Mouse (Mus musculus) embryo, embryonic 10 days (tissue): ENCODE measurements around the gene Alyref.

Source experiments
- DNase-seq: peaks from one replicate; pipeline ENCODE4 v3.0.0-alpha.2; 2015; ENCODE audit warnings: low spot score

The Alyref gene

DNA sequence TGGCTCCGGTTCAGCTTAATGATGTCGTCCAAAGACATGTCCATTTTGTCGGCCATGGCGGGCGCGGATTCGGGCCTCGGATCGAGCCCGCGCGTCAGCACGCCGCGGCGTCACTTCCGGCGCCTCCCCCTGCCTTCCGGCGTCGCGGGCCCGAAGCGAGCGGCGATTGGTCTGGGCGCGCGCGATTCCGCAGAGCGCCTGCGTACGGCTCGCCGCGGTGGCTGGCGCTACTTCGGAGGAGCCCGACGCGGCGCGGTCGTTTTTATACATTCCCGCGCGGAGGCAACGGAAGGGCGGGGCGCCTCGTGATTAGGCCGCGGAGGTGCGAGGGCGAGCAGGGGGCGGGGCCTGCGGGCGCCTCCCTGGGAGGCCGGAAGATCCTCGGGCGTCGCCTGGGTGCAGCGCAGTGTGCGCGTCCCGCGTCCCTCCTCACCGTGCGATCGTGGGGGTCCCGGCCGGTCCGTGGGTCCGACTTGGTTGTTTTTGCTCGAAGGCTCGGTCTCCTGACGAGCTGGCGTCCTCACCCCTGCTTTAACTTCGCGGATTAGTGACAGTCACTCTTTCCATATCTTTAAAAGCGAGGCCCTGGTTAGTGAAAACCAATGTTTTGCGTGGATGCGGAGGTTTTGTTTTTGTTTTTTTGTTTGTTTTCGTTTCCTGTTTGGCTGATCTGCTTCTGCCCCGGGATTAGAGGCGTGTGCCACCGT, at the start of gene Alyref, which contains the start of gene Anapc11:
Gene Alyref, minus strand, starts transcription at position 83 of the 707 bp plus-strand sequence.
Gene Anapc11, plus strand, starts transcription at position 139 of the 707 bp plus-strand sequence.
- DNase-seq = peak; percentile 98

- DNase-seq = no peak
Observed at GRCm38 (mm10) chr11:120647047-120647830, 49.1 kb upstream of the Alyref start.

- peak; percentile 97 for DNase-seq
Observed at GRCm38 (mm10) chr11:120643601-120643987, 45.4 kb upstream of the Alyref start, which contains the start of gene Pycr1. TSS of gene Pycr1 (minus strand) at chr11:120643769.

DNA sequence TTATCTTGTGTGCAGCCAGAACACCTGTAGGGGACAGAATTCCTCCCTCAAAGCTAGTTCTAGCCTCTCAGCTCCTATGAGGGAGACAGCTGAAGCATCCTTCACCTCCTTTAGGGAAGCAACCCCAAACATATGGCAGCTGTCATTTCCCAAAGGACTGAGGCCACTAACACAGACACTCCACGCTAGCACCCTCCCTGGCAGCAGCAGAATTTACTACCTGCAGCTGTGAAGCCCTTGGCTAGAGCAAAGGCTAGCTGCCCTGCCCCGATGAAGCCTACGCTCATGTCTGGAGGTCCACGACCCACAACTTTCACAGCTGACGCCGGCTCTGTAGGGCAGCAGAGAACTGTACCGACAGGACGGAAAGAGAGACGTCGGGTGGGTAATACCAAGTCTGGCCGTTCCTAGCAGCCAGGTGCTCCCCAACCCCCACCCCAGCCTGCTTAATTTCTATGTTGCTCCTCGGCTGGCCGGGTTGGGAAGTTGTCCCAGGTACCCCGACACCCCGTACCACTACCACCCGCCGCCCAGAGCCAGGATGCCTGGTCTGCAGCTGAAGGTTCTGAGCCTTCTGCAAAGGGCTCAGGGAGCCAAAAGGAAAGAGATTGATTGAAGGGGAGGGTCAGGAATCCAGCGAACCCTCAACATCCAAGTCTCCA, 44.9 kb upstream of the Alyref start:
- no peak for DNase-seq

- no peak for DNase-seq
Observed at GRCm38 (mm10) chr11:120641869-120642268, 43.7 kb upstream of the Alyref start.

DNA sequence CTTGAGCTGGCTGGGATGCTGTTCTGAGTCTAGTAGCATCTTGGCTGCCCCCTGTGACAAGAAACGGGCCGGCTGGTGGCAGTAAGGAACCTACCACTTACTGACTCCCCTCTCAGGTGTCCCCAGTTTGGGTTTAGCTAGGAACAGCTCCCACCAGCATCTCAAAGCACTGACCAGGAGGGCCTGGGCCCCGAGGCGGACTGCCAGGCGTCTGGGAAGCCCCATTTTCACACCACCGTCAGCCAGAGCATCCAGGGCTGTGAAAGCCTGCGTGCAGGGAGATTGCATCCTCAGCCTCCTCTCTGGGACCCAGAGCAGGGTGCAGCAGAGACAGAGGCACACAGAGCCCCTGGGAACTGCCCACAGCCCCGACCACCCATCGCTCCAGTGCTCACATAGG, 43.1 kb upstream of the Alyref start:
- no peak for DNase-seq

DNA sequence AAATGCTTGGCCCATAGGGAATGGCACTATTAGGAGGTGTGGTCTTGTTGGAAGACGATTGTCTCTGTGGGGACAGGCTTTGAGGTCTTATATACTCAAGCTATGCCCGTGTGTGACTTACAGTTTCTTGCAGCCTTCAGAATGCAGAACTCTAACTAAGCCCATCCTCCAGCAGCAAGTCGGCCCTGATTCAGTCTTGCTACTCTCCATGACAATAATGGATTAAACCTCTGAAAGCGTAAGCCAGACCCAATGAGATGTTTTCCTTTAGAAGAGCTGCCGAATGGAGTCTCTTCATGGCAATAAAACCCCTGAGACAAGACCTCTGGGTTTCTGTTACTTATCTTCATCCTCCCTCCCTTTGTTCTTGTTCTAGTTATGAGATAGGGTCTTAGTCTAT, 36.6 kb upstream of the Alyref start:
- DNase-seq = no peak

- DNase-seq = peak; percentile 99
Observed at GRCm38 (mm10) chr11:120633520-120634343, 35.6 kb upstream of the Alyref start, which contains the start of gene Mafg. TSS of gene Mafg (minus strand) at chr11:120633600.

DNA sequence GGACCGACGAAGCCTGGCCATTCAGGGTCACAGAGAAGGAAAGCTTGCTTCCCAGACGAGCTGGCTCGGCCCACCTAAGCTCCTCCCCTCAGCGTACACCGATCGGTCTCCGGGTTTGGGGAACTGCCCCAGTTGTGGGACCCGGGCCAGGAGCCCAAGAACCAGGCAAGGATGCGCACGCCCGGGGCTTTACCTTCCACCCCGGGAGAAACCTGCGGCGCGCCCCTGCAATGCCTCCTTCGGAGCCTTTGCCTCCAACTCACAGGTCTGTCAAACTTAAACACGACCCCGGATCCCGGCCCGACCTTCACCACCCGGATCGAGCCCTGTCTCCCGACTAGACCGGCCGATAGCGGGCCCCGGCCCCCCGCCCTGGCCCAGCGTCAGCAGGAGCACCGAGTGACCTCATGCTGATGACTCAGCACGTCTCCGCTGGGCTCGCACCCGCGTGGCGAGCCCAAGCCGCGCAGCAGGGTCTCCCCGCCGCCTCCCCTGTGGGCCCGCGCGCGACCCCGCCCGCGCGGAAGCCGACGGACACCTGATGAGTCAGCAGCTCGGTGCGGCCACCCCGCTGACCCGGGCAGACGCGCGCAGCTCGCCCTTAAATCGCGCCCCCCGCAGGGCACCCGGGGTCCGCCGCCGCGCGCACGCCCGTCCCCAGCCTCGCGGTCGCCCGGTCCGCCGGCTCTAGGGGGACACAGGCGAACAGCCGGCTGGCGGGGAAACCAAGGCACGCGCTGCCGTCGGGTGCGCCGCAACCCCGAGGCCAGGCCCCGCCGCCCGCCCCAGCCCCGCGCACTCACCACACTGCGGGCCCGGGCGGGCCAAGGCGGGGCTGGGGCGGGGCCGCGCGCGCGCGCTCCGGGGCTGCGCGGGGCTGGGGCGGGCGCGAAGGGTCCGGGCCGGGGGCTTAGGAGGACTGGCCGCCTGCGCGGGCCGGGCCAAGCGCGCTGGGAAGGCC, 34.7 kb upstream of the Alyref start:
- DNase-seq = peak; percentile 74

DNA sequence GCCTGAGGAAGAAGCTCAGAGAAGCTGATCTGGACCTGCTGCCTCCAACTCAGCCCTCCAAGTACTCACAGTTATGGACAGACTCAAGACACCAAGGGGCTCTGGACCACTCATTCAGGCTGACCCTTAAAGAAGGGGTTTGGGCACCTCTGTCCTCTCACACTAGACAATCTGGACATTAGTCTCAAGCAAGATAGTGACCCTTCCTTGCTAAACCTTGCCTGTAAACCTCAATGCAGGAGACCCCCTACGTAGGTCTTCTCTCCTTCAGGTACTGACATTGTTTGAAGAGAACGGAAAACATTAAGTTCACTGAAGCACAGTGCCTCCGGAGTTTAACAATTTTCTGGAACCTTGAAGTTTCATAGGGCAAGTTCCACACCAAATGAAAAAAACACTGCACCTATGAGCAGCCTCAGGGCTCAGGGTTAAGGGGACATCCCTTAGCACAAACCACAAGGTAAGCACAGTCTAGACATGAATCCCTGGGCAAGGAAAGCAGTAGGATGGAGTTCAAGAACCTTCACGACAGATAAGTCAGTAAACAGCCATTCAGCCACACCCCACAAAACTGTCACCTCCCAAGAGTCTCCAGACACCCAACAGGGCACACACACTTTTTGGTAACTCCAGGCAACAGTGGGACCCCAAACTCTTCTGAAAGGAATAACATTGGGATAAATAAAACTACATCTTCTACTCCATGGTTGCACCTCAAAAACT, 33.7 kb upstream of the Alyref start:
- no peak for DNase-seq

DNA sequence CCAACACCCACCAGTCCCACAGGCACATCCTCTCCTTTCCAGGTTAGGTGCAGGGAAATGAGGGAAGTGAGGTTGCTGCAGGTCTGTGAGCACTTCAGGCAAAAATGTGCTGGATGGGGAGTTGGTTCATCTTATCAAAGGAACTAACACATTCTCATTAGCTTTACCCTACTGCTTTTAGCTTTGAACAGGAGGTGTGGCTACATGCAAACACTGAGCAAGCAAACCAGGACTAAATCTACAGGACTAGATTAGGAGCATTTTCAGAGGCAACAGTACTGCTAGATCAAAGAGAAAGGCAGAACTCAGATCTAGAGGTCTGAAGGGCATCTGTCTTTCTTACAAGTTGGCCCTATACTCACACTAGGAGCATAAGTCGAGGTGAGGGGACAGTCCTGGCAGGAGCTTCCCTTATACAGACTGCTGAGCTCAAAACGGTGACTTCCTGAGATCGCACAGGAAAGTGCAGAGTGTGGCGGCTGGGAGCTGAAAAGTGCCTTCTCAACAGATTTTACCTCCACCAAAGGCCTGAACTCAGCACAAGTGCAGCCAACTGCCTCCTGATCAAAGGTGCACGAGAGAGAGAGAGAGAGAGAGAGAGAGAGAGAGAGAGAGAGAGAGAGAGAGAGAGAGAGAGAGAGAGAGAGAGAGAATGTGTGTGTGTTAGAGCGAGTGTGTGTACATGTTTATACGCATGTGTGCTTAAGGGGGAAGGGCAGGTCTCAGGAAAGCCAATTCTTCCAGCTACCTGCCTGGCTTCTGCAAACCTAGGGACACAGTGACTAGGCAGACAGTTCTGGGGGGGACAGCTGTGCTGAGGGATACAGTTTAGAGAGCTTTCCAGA, 32.9 kb upstream of the Alyref start:
- no peak for DNase-seq

GRCm38 (mm10) chr11:120630401-120630871, 32.3 kb upstream of the Alyref start:
- no peak for DNase-seq

GRCm38 (mm10) chr11:120629911-120630310, 31.7 kb upstream of the Alyref start:
- peak; percentile 39 for DNase-seq

GRCm38 (mm10) chr11:120629341-120629730, 31.2 kb upstream of the Alyref start:
- no peak for DNase-seq

GRCm38 (mm10) chr11:120628601-120629340, 30.6 kb upstream of the Alyref start:
- no peak for DNase-seq

DNA sequence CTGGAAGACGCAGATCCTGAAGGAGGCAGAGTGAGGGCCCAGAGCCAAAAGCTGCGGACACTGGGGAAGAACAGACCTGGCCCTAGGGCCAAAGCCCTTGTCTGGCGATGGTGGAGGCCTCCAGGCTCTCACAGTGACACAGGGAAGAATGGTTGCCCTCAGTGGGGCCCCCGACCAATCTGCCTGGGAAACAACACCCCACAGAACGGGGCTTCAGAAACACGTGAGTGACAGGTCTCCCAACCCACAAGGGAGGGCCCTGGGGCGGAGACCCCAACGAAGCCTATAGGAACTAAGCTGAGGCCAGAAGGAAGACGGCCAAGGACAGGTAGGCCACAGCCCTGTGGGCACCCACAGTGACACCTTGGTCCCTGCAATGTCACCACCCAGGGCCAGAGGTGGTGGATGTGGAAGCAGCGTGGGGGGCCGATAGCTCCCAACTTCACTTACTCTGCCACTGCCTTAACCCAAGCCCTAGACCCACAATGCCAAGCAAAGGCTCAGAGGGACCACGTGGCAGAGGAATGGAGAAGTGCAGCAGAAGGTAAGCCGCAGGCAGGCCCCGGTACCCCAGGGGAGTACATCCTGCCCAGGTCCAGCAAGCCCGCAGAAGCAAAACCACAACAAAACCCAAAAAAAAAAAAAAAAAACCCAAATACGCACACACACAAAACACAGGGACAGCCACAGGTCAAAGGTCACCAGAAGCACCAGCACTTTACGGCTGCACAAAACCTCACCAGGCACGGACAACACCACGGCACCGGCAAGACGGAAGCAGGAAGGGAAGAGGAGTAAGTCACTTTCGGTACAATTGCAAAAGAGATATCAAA, 29.5 kb upstream of the Alyref start:
- DNase-seq = no peak

DNA sequence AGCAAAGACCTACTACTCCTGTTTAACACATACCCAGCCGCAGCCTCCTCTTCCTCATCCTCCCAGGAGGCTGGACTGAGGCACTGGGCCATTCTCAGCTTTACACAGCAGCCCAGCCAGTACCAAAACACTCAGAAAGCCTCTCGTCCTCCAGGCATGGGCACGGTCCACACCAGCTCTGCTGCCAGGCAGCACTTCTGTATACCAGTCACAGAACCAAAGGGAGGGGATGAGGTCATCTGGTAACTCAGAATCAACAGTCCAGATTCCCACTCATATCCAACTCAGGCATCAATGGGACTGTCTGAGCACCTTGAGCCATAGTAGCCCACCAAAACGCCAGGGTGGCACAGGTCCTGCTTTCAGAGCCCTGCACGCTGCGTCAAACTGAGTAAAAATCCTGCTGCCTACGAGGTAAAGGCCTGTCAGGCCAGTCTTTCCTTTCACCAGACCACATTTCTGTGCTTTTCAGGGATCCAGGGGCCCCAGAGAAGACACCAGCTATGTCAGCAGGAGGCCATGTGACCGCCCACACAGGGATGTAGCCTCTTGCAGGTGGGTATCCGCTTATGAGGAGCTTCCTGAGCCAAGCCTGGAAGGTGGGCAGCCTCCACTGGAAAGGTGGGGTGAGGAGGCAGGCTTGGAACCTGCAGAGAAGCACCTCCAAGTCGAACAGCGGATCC, 28.8 kb upstream of the Alyref start:
- no peak for DNase-seq
